Mouse (Mus musculus): ENCODE measurements around the gene Tfap4.

Tfap4 gene

GRCm38 (mm10) chr16:4559715-4560144, at the start of gene Tfap4:
Gene Tfap4 (minus strand): TSS chr16:4559854.
- DNase-seq (ENCODE audit: low spot score in 2 of 2): peak; percentile 68 to 73

DNA sequence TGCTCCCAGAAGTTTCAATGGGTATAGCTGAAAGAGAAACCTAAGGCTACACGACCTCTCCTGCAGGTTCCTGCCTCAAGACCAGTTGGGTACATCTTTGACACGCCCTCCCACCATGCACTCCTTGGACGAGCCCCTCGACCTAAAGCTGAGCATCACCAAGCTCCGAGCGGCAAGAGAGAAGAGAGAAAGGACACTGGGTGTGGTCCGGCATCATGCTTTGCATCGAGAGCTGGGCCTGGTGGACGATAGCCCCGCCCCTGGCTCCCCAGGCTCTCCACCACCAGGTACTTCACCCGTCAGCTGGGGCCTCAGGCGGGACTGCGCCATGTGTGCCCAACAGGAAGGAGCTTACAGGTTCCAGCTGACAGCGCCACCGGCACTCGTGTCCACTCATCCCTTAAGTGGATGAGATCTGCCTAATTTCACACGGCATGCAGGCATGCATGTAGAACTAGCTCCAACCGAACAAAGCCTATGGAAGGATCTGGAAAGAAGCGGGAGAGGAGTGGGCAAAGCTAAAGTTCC, 48.9 kb upstream of the Tfap4 start:
- no peak for DNase-seq (ENCODE audit: low spot score in 2 of 2)

- peak; percentile 56 to 72 for DNase-seq (ENCODE audit: low spot score in 2 of 2)
Observed at GRCm38 (mm10) chr16:4607818-4608531, 48.3 kb upstream of the Tfap4 start.

DNA sequence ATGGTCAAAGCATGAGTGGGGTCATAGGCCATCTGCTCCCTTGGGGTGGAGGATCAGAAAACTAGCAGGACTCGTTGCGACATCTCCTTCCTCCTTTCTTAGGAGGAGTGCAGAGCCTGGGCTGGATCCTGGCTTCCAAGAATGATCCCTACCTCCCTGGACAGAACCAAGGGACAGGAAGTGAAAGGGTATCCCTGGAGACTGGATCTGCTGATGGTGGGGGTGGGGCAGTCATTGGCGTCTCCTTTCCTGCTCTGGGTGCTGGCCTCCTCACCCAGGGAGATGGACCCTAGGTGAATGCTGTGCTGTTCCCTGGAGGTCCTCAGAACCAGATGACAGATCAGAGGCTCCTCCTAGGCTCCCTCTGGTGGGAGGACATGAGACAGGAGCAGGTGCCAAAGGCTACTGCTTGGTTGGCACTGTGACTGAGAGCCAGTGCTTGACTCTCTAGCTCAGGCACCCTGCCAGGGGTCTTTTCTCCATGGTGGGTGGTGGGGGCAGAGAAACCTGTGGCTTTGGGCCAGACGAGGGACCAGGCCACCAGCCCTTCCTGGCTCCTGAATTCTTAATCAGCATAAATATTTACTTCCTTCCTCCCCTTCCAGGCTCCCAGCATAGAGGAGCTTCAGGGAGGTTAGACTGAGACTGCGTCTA, 46.9 kb upstream of the Tfap4 start:
- no peak for DNase-seq (ENCODE audit: low spot score in 2 of 2)

DNA sequence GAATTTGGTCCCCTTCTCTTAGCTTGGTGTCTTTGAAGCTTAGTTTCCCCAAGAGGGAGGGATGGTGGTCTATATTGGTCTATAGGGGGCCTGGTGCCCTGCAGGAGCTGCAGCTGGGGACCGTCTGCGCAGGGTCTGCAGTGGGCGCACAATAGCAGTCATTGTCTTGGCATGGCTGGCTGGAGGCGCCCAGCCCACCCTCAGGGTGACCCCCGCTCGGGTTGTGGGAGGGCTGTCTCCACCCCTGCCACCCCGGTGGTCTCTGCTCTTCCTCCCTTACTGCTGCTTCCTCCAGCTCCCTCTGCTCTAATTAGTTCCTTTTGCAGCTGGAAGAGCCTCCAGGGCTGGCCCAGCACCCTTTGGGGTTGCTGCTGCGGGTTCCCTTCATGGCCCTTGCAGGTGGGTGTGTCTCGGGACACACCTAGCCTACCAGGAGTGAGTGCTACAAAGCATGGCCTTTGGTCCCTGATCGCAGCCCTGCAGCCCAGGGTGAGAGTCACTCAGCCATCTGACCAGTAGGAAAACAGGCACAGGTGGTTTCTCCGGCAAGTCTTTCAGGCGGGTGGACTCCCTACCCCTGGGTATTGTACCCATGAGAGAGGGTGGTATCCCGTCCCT, 46.0 kb upstream of the Tfap4 start:
- DNase-seq (ENCODE audit: low spot score in 2 of 2): no peak

- DNase-seq (ENCODE audit: low spot score in 2 of 2): no peak
Observed at GRCm38 (mm10) chr16:4604293-4604837, 44.7 kb upstream of the Tfap4 start.

DNA sequence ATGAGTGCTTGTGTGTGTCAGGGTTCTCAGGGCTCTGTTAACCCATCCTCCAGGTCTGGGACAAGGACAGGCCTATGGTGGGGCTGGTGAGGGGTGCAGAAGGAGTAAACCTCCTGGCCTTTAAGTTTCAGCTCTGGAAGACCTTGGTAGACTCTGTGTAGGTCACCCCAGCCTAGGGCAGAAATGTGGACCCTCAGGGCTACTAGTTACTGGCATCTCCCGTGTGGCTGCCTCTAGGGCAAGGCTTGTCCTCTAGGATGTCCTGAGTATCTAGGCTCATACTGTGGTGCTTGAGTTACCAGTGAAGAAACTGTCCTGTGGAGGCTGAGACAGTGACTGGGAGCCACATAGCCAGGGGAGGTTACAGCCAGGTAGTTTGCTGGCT, 43.8 kb upstream of the Tfap4 start:
- DNase-seq (ENCODE audit: low spot score in 2 of 2): no peak

DNA sequence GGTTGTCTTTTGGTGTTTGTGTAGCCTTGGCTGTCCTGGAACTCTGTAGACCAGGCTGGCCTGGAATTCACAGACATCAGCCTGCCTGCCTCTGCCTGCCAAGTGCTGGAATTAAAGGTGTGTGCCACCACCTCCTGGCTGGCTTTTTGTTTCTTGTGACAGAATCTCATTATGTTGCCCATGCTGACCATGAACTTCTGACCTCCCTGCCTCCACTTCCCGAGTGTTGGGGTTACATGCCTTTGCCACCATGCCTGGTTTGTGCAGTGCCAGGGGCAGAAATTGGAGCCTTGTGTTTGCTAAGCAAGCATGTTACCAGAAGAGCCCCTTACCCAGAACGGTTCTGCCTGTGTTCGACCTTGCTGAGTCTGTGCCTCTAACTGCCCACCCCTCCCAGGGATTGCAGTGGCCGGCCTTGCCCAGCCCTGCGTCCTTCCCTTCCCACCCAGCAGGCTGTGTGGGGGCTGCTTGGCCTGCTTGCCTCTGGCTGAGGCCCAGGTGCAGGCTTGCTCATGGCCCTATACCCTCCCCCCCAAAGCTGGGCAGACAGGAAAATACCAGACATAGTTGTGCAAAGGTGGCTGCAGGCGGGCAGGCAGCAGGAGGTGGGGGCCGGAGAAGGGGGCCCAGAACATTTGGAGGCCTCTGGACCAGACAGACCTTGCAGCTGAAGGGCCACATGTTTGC, 43.3 kb upstream of the Tfap4 start:
- DNase-seq (ENCODE audit: low spot score in 2 of 2): no peak

DNA sequence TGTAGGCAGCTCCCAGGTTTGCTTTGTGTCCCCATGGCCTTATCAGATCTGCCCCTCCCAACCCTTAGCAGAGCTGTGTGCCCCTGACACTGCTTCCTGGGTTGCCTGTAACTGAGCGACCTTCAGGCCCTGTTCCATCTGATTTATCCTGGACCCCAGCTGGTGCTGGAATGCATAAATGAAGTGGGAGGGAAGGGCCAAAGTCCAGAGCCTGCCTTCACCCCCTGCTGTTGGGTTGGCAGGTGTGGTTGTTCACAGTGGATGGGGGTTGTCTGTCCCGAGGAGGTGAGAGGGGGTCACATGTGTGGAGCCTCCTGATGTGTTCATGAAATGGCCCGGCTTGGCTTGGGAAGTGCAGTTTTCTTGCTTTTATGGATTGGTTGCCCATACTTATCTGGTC, 42.5 kb upstream of the Tfap4 start:
- no peak for DNase-seq (ENCODE audit: low spot score in 2 of 2)

DNA sequence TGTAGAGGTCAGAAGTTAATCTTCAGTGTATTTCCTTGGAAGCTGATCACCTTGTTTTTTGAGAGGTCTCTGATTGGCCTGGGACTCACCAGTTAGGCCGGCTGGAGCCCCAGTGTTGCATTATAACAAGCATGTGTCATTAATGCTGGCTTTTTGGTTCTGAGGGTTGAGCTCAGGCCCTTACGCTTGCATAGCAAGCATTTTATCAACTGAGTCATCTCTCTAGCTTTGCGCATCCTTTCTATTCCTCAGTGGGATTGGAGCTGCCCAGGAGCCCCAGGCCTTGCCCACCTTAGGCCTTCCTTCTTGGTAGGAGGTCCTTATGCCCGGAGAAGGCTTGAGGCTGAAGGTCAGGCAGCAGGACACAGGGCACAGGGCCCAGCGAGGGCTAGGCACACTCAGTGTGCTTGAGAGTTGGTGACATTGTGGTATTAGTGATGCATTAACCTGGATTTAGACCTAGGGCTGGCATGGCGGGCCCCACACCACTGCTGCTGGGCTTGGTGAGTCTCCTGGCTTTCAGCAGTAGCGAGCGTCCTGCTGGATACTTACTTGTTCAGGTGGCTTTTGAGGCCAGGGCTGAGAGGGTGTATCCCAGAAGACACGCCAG, 41.2 kb upstream of the Tfap4 start:
- DNase-seq (ENCODE audit: low spot score in 2 of 2): no peak

GRCm38 (mm10) chr16:4599616-4600015, 40.0 kb upstream of the Tfap4 start:
- no peak for DNase-seq (ENCODE audit: low spot score in 2 of 2)

DNA sequence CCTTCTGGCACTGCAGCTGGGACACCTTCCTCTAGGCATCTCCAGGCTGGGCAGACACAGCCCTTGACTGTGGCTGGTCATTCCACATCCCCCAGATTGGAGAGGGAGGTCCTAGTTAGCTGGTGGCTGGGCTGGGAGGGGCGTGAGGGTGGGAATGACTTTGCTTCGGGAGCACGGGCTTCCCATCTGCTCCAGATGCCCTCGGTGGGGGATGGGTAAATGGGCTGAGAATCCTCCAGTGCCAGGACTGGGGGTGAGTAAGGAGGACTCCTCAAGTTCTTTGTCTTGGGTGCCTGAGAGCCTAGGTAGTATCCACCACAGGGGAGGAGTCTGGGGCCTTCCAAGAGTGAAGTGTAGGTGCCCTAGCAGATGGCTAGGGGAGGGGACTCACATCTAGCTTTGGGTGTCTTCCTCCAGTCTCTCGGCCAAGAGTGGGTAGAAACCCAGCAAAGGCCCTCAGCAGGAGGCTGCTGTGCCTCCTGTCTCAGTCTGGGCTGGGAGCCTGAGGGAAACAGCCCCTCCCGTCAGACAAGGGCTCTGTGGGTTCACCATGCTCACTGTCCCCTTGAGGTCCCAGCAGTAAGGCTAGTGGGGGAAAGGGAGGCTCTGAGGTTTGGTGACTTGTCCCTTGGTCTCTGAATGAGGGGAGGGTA, 39.4 kb upstream of the Tfap4 start:
- no peak for DNase-seq (ENCODE audit: low spot score in 2 of 2)

DNA sequence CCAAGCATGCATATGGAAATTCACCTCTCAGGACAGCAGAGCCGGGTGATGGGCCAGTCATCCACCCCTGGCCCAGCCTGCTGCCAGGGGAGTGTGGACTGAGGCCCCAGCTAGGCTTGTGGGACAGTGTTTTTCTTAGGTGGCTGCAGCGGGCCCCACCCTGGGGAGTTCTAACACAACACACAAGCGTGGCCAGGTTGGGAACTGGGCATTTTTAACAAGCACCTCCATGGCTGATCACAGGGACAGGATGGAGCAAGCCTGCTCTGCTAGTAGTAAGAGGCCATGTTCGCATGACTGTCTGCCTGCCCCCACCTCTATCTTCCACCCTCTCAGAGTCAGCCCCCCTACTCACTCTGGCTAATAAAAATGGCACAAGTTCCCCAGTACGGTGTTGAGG, 38.4 kb upstream of the Tfap4 start:
- DNase-seq (ENCODE audit: low spot score in 2 of 2): no peak

- DNase-seq (ENCODE audit: low spot score in 2 of 2): no peak
Observed at GRCm38 (mm10) chr16:4597296-4597695, 37.6 kb upstream of the Tfap4 start.

DNA sequence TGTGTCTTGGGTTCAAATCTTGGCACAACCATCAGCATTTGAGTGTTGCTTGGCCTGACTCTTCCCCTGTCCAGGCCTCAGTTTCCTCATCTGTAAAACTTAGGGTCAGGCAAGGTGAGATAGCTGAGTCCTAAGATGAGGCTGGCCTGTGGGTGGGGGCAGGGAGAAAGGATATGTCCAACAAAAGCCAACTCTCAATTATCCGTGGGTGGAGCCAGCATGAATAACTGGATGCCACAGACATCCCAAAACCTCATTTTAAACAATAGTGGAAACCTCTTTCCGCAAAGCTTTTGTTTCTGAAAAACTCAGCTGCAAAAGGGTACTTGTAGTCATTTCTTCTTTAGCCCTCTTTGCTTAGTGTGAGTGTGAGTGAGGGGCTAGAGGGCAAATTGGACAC, 37.2 kb upstream of the Tfap4 start:
- no peak for DNase-seq (ENCODE audit: low spot score in 2 of 2)

DNA sequence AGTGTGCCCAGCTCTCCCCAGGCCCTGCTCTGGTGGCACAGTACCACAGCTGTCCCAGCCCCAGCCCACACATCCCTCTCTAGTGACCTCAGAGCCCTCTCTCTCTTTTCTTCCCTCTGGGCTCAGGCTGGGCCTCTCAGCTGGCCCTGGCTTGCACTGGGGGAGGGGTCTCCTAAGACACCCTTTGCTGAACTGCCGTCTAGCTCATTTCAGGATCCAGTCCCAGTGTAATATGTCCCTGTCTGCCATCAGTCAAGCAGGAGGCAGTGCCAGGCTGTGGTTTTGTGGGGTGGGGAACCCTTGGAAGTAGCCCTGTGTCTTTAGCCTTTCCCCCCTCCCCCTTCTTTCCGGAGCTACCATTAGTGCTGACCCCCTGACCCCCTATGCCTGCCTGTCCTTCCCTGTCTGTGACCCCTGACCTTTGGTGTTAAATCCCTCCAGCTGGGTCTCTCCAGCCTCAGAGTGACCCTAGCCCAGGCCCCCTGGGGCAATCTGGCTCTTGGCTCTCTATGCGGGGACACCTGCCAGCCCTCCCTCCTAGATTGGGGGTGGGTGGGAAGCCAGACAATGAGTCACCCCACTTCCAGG, 36.6 kb upstream of the Tfap4 start:
- DNase-seq (ENCODE audit: low spot score in 2 of 2): no peak

- DNase-seq (ENCODE audit: low spot score in 2 of 2): no peak
Observed at GRCm38 (mm10) chr16:4595527-4595963, 35.9 kb upstream of the Tfap4 start.

- no peak for DNase-seq (ENCODE audit: low spot score in 2 of 2)
Observed at GRCm38 (mm10) chr16:4594814-4595526, 35.3 kb upstream of the Tfap4 start.

- no peak for DNase-seq (ENCODE audit: low spot score in 2 of 2)
Observed at GRCm38 (mm10) chr16:4593971-4594813, 34.5 kb upstream of the Tfap4 start, which contains the start of gene Glis2. Gene Glis2 (plus strand): TSS chr16:4594713.
